Comparison of ENCODE assay signal across 8 mouse cellular contexts in the genomic region with DNA sequence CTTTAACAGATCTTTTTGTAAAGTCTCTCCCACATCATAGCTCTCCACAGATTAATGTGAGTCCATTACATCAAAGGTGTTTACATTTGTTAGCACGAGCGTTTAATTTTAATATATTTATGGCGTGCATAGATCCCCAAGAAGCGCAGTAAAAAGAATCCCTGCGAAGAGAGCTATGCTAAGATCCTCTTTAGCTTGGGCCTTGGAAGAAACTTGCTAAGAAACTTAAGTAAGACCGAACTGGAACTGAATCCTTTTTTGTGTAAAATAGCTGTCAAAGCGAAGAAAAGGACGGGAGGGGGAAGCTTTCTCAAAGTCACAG. TPM values are rescaled to one million over a fixed set of nuclear protein-coding genes. Genes with fewer than 3 reads are reported as not detected.
DNase-seq lines count a peak whose midpoint lies in the region; ATAC-seq and TF ChIP-seq lines count a peak whose summit lies in the region.

No protein-coding gene starts in this region.

- H3K36me3 ChIP-seq in heart, embryonic 16.5 days (ENCODE audit: control insufficient read depth, insufficient read depth) = no peaks in the 10 kb centered on the region
- H3K36me3 ChIP-seq in hindbrain, embryonic 12.5 days = no peaks in the 10 kb centered on the region
- H3K36me3 ChIP-seq in midbrain, embryonic 12.5 days = no peaks in the 10 kb centered on the region

- no peak for ATAC-seq in heart, embryonic 16.5 days (replicated peaks; ENCODE audit: extremely low read depth, insufficient read depth, low FRiP score)
- no peak for ATAC-seq in hindbrain, embryonic 12.5 days (ENCODE audit: low FRiP score)
- ATAC-seq in midbrain, embryonic 12.5 days (ENCODE audit: low FRiP score, low read depth) = 0 out of 2 replicates have a peak, but pooled peaks have one; percentile 11
- ATAC-seq in megakaryocyte progenitor cell, adult 5-6 weeks (replicated peaks; ENCODE audit: poor library complexity) = no peak

- no peak for TF ChIP-seq CTCF in bone marrow, adult 2 months (IDR thresholded peaks at IDR 0.05; ENCODE audit: control insufficient read depth, insufficient read depth, low read length)

- DNase-seq in heart, postnatal 25 days (ENCODE audit: low spot score) = no peak
- no peak for DNase-seq in thymus, postnatal 14 days
- no peak for DNase-seq in left cerebral cortex, postnatal 14 days (ENCODE audit: low spot score in 2 of 2)

- intact Hi-C loops in heart, postnatal 25 days (cut with DNase I) = no loop called here
- intact Hi-C loops in left cerebral cortex, postnatal 14 days (cut with DNase I) = no loop called here

- no peak for TF ChIP-seq POLR2A in bone marrow, adult 2 months (IDR thresholded peaks at IDR 0.05; ENCODE audit: borderline replicate concordance, control insufficient read depth, low read depth, low read length)

- H3K4me2 ChIP-seq in heart, embryonic 16.5 days (ENCODE audit: low read depth, low read length) = peak overlapping the region; percentile 90
- peak overlapping the region; percentile 86 for H3K4me2 ChIP-seq in hindbrain, embryonic 12.5 days (replicated peaks)
- H3K4me2 ChIP-seq in midbrain, embryonic 12.5 days (replicated peaks) = peak overlapping the region; percentile 82

- no peak overlapping the region for H3K27ac ChIP-seq in heart, embryonic 16.5 days (ENCODE audit: low read length)
- H3K27ac ChIP-seq in bone marrow, adult 2 months (ENCODE audit: control insufficient read depth, insufficient read depth, low read depth, low read length, poor library complexity) = peak overlapping the region; percentile 96
- H3K27ac ChIP-seq in hindbrain, embryonic 12.5 days = no peak overlapping the region
- peak overlapping the region; percentile 39; the same call in 1 of the 2 replicates for H3K27ac ChIP-seq in midbrain, embryonic 12.5 days (replicated peaks)

- no peaks in the 10 kb centered on the region for H3K9me3 ChIP-seq in heart, embryonic 16.5 days (replicated peaks; ENCODE audit: control insufficient read depth, low read length)
- H3K9me3 ChIP-seq in hindbrain, embryonic 12.5 days (replicated peaks) = no peaks in the 10 kb centered on the region
- no peaks in the 10 kb centered on the region for H3K9me3 ChIP-seq in midbrain, embryonic 12.5 days

- peak overlapping the region; percentile 67 for H3K9ac ChIP-seq in heart, embryonic 16.5 days (ENCODE audit: low read length)
- no peak overlapping the region; the same call in 1 of the 2 replicates for H3K9ac ChIP-seq in hindbrain, embryonic 12.5 days
- H3K9ac ChIP-seq in midbrain, embryonic 12.5 days (replicated peaks) = peak overlapping the region; percentile 51

- H3K4me1 ChIP-seq in heart, embryonic 16.5 days (ENCODE audit: control insufficient read depth, insufficient read depth, low read length) = no peaks in the 10 kb centered on the region
- H3K4me1 ChIP-seq in bone marrow, adult 2 months (ENCODE audit: control insufficient read depth, insufficient read depth, low read length) = no peaks in the 10 kb centered on the region; the same call in 1 of the 2 replicates
- H3K4me1 ChIP-seq in hindbrain, embryonic 12.5 days = peaks cover 10% of the 10 kb centered on the region
- H3K4me1 ChIP-seq in midbrain, embryonic 12.5 days = peaks cover 12% of the 10 kb centered on the region; the same call in 1 of the 2 replicates

- peak overlapping the region; percentile 56 for H3K4me3 ChIP-seq in heart, embryonic 16.5 days (ENCODE audit: low read length)
- peak overlapping the region; percentile 75 for H3K4me3 ChIP-seq in bone marrow, adult 2 months (replicated peaks; ENCODE audit: control insufficient read depth, low read depth, low read length)
- H3K4me3 ChIP-seq in hindbrain, embryonic 12.5 days = peak overlapping the region; percentile 45
- peak overlapping the region; percentile 50 for H3K4me3 ChIP-seq in midbrain, embryonic 12.5 days

- 24% methylated on average over 8 of the region's 8 CpGs for WGBS in heart, embryonic 16.5 days
- WGBS in bone marrow, adult 2 months = 17% methylated on average over 8 of the region's 8 CpGs
- 7% methylated on average over 8 of the region's 8 CpGs for WGBS in hindbrain, embryonic 12.5 days
- 3% methylated on average over 8 of the region's 8 CpGs for WGBS in midbrain, embryonic 12.5 days

- H3K27me3 ChIP-seq in heart, embryonic 16.5 days (ENCODE audit: control insufficient read depth, insufficient read depth, low read length) = peaks cover 4% of the 10 kb centered on the region; the same call in 1 of the 2 replicates
- H3K27me3 ChIP-seq in hindbrain, embryonic 12.5 days = peaks cover 24% of the 10 kb centered on the region
- peaks cover 18% of the 10 kb centered on the region for H3K27me3 ChIP-seq in midbrain, embryonic 12.5 days

RNA-seq across cellular contexts. Expression of a gene that starts 1.0 kb away (rescaled TPM):
- polyA plus RNA-seq in heart, embryonic 16.5 days (2015; fragmentation: Nextera tagmentation; extraction: Ambion mirVana) = 0.07 and 0.46 TPM in 2 replicates
- under 1 TPM; 0.08 to 0.42 TPM for total RNA-seq in heart, postnatal 25 days (2021)
- polyA plus RNA-seq in bone marrow, adult 2 months (2011; ENCODE audit: insufficient read depth, insufficient read length, low replicate concordance, missing spikeins) = 9.5 and 18.3 TPM in 2 replicates
- 0.52 and 0.65 TPM in 2 replicates for polyA plus RNA-seq in hindbrain, embryonic 12.5 days (2016; fragmentation: Nextera tagmentation; extraction: Ambion mirVana)
- 0.59 and 0.92 TPM in 2 replicates for polyA plus RNA-seq in midbrain, embryonic 12.5 days (2016; fragmentation: Nextera tagmentation; extraction: Ambion mirVana)
- total RNA-seq in megakaryocyte progenitor cell, adult 5-6 weeks (2015) = 8.0 and 12.4 TPM in 2 replicates
- 6.5 and 10.4 TPM in 2 replicates for total RNA-seq in megakaryocyte progenitor cell, adult 5-6 weeks (2017)
- total RNA-seq in left cerebral cortex, postnatal 14 days (2021) = under 1 TPM; 0.53 to 0.66 TPM

RNA-seq across cellular contexts. Expression of a gene that starts 34.0 kb away (rescaled TPM):
- polyA plus RNA-seq in heart, embryonic 16.5 days (2015; fragmentation: Nextera tagmentation; extraction: Ambion mirVana) = 37.6 and 43.0 TPM in 2 replicates
- 10 to 100 TPM; 16.0 to 18.1 TPM for total RNA-seq in heart, postnatal 25 days (2021)
- polyA plus RNA-seq in bone marrow, adult 2 months (2011; ENCODE audit: insufficient read depth, insufficient read length, low replicate concordance, missing spikeins) = 9.0 and 10.7 TPM in 2 replicates
- 52.0 and 52.2 TPM in 2 replicates for polyA plus RNA-seq in hindbrain, embryonic 12.5 days (2016; fragmentation: Nextera tagmentation; extraction: Ambion mirVana)
- 58.0 and 58.2 TPM in 2 replicates for polyA plus RNA-seq in midbrain, embryonic 12.5 days (2016; fragmentation: Nextera tagmentation; extraction: Ambion mirVana)
- 52.8 and 56.9 TPM in 2 replicates for total RNA-seq in megakaryocyte progenitor cell, adult 5-6 weeks (2015)
- 87.5 and 99.7 TPM in 2 replicates for total RNA-seq in megakaryocyte progenitor cell, adult 5-6 weeks (2017)
- total RNA-seq in left cerebral cortex, postnatal 14 days (2021) = 10 to 100 TPM; 13.6 to 13.9 TPM

RNA-seq across cellular contexts. Expression of a gene that starts 34.0 kb away (rescaled TPM):
- polyA plus RNA-seq in heart, embryonic 16.5 days (2015; fragmentation: Nextera tagmentation; extraction: Ambion mirVana) = 8.0 TPM in 2 replicates
- total RNA-seq in heart, postnatal 25 days (2021) = 1 to 10 TPM; 4.0 to 4.4 TPM
- polyA plus RNA-seq in bone marrow, adult 2 months (2011; ENCODE audit: insufficient read depth, insufficient read length, low replicate concordance, missing spikeins) = 2.5 and 3.3 TPM in 2 replicates
- polyA plus RNA-seq in hindbrain, embryonic 12.5 days (2016; fragmentation: Nextera tagmentation; extraction: Ambion mirVana) = 6.1 and 8.6 TPM in 2 replicates
- 7.6 and 7.9 TPM in 2 replicates for polyA plus RNA-seq in midbrain, embryonic 12.5 days (2016; fragmentation: Nextera tagmentation; extraction: Ambion mirVana)
- 7.4 and 8.8 TPM in 2 replicates for total RNA-seq in megakaryocyte progenitor cell, adult 5-6 weeks (2015)
- 5.2 and 10.9 TPM in 2 replicates for total RNA-seq in megakaryocyte progenitor cell, adult 5-6 weeks (2017)
- 1 to 10 TPM; 4.9 to 5.0 TPM for total RNA-seq in left cerebral cortex, postnatal 14 days (2021)

Comparison
In these comparisons a context has a peak if more than half of its experiments do, and no peak if none do; other contexts are left out.
1. H3K27ac ChIP-seq: peak in bone marrow, adult 2 months (single experiment) and midbrain, embryonic 12.5 days (single experiment); none in heart, embryonic 16.5 days (single experiment) and hindbrain, embryonic 12.5 days (single experiment).
2. Peak in every context shown above with its lines, with median percentiles within 50 percentile points of each other: H3K4me2 ChIP-seq and H3K4me3 ChIP-seq.